Comparison of ENCODE assay signal across 16 mouse cellular contexts in the genomic region with DNA sequence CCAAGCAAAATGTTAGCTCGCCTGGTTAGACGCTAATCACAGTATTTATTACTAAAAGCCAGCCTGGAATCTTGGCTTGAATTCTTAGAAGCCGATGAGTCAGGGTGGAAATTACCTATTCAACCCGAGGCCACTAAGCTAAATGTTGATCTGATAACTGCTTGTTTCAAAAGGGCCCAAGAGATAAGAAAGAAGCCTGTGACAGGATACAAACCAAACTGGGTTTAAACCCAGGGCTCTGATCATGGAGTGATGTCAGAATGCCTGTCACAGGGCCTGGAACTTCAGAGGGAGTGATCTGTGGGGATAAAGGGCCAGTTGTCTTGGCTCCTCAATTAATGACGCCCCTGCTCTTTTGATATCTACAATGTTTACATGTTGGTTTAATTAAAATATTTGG.
A peak's percentile ranks its signal among the peaks of the same experiment; 100 is the strongest.
DNase-seq lines count a peak whose midpoint lies in the region; ATAC-seq lines count a peak whose summit lies in the region.
"Had no signal": no experiment of that assay in that cellular context is flagged by ENCODE, and none has a peak within 500 bp of the region (broad histone marks: within the 10 kb centered on the region; RNA-seq: fewer than 3 reads in every experiment).

No protein-coding gene starts in this region.

- no peaks in the 10 kb centered on the region for H3K9me3 ChIP-seq in limb, embryonic 15.5 days
- H3K9me3 ChIP-seq in limb, embryonic 10.5 days (replicated peaks), result no peaks in the 10 kb centered on the region
- H3K9me3 ChIP-seq in forebrain, embryonic 14.5 days (replicated peaks; ENCODE audit: control insufficient read depth, low read length), result no peaks in the 10 kb centered on the region
- no peaks in the 10 kb centered on the region for H3K9me3 ChIP-seq in hindbrain, embryonic 13.5 days
- H3K9me3 ChIP-seq: forebrain, embryonic 10.5 days; neural tube, embryonic 15.5 days had no signal

- no peaks in the 10 kb centered on the region for H3K27me3 ChIP-seq in limb, embryonic 15.5 days
- no peaks in the 10 kb centered on the region for H3K27me3 ChIP-seq in limb, embryonic 10.5 days (ENCODE audit: low read depth, poor library complexity, severe bottlenecking)
- no peaks in the 10 kb centered on the region for H3K27me3 ChIP-seq in forebrain, embryonic 14.5 days (replicated peaks; ENCODE audit: control insufficient read depth, insufficient read depth, low read length)
- H3K27me3 ChIP-seq in hindbrain, embryonic 13.5 days, result no peaks in the 10 kb centered on the region
- H3K27me3 ChIP-seq: neural tube, embryonic 15.5 days had no signal

- WGBS in limb, embryonic 15.5 days, result 12% methylated on average over 5 of the region's 5 CpGs
- 16% methylated on average over 5 of the region's 5 CpGs for WGBS in limb, embryonic 10.5 days
- 21% methylated on average over 5 of the region's 5 CpGs for WGBS in forebrain, embryonic 14.5 days
- 22% methylated on average over 5 of the region's 5 CpGs for WGBS in hindbrain, embryonic 13.5 days

- peaks cover 53% of the 10 kb centered on the region for H3K4me1 ChIP-seq in limb, embryonic 15.5 days
- H3K4me1 ChIP-seq in limb, embryonic 10.5 days, result peaks cover 66% of the 10 kb centered on the region
- H3K4me1 ChIP-seq in forebrain, embryonic 14.5 days (ENCODE audit: control insufficient read depth, insufficient read depth, low read length), result peaks cover 7% of the 10 kb centered on the region
- H3K4me1 ChIP-seq in hindbrain, embryonic 13.5 days (replicated peaks), result peaks cover 11% of the 10 kb centered on the region

- no peak for ATAC-seq in limb, embryonic 15.5 days (ENCODE audit: insufficient number of reproducible peaks, low FRiP score, low TSS enrichment, low read depth)
- ATAC-seq in forebrain, embryonic 14.5 days, result no peak
- no peak for ATAC-seq in hindbrain, embryonic 13.5 days (ENCODE audit: low FRiP score)
- ATAC-seq: activated CD4-positive, CD25-positive, alpha-beta regulatory T cell, adult 4 months had no signal

- peak overlapping the region; percentile 17; the same call in 1 of the 2 replicates for H3K27ac ChIP-seq in limb, embryonic 15.5 days
- no peak overlapping the region for H3K27ac ChIP-seq in limb, embryonic 10.5 days
- no peak overlapping the region for H3K27ac ChIP-seq in forebrain, embryonic 14.5 days (ENCODE audit: low read depth, low read length)
- no peak overlapping the region for H3K27ac ChIP-seq in hindbrain, embryonic 13.5 days
- H3K27ac ChIP-seq: liver, embryonic 14.5 days; neural tube, embryonic 15.5 days had no signal

- H3K4me2 ChIP-seq in limb, embryonic 15.5 days, result no peak overlapping the region
- H3K4me2 ChIP-seq in forebrain, embryonic 14.5 days (ENCODE audit: low read length), result no peak overlapping the region
- no peak overlapping the region for H3K4me2 ChIP-seq in hindbrain, embryonic 13.5 days
- H3K4me2 ChIP-seq: neural tube, embryonic 15.5 days had no signal

- H3K9ac ChIP-seq in limb, embryonic 15.5 days, result no peak overlapping the region
- H3K9ac ChIP-seq in forebrain, embryonic 14.5 days (ENCODE audit: low read length), result no peak overlapping the region
- no peak overlapping the region for H3K9ac ChIP-seq in hindbrain, embryonic 13.5 days
- H3K9ac ChIP-seq: liver, embryonic 14.5 days; neural tube, embryonic 15.5 days had no signal

- DNase-seq in adrenal gland, adult 2 months, result peak; percentile 76
- DNase-seq in adrenal gland, postnatal 4 days (ENCODE audit: low spot score in 2 of 2), result no peak
- DNase-seq in limb, embryonic 10.5 days (ENCODE audit: low spot score), result no peak
- peak; percentile 40 for DNase-seq in Muller cell, postnatal 12 days (ENCODE audit: inconsistent ontology term)
- DNase-seq in mesoderm, embryonic 11.5 days (ENCODE audit: low read depth, low spot score), result peak; percentile 33
- no peak for DNase-seq in forebrain, embryonic 14.5 days (ENCODE audit: low spot score)
- DNase-seq: cerebellum, adult 11 months; kidney, adult 11 months; right cerebral cortex, postnatal 25 days; thymus, postnatal 36 days had no signal

- no peaks in the 10 kb centered on the region for H3K36me3 ChIP-seq in limb, embryonic 15.5 days
- no peaks in the 10 kb centered on the region for H3K36me3 ChIP-seq in limb, embryonic 10.5 days
- no peaks in the 10 kb centered on the region for H3K36me3 ChIP-seq in forebrain, embryonic 14.5 days (ENCODE audit: control insufficient read depth, insufficient read depth, low read length)
- no peaks in the 10 kb centered on the region for H3K36me3 ChIP-seq in hindbrain, embryonic 13.5 days
- H3K36me3 ChIP-seq: forebrain, embryonic 10.5 days; neural tube, embryonic 15.5 days had no signal

- H3K4me3 ChIP-seq in limb, embryonic 15.5 days, result no peak overlapping the region
- no peak overlapping the region for H3K4me3 ChIP-seq in limb, embryonic 10.5 days
- H3K4me3 ChIP-seq in forebrain, embryonic 14.5 days (ENCODE audit: low read depth, low read length), result no peak overlapping the region
- H3K4me3 ChIP-seq in hindbrain, embryonic 13.5 days, result no peak overlapping the region
- H3K4me3 ChIP-seq: forebrain, embryonic 10.5 days; neural tube, embryonic 15.5 days had no signal

Comparison
In these comparisons a context has a peak if more than half of its experiments do, and no peak if none do; other contexts are left out.
1. DNase-seq: peak in adrenal gland, adult 2 months (single experiment), Muller cell, postnatal 12 days (single experiment) and mesoderm, embryonic 11.5 days (single experiment); none in adrenal gland, postnatal 4 days (0 of 2), limb, embryonic 10.5 days (single experiment) and forebrain, embryonic 14.5 days (single experiment).